Mouse (Mus musculus): Measurements from ENCODE around the gene Set.

- TF ChIP-seq MYOG (IDR thresholded peaks at IDR 0.05; ENCODE audit: control insufficient read depth in 1 of 3, insufficient read depth in 1 of 3, insufficient read length in 2 of 3, low read depth in 2 of 3) (no peak), POLR2A (IDR thresholded peaks at IDR 0.05; ENCODE audit: insufficient read length, low read depth) (no peak), MAX (IDR thresholded peaks at IDR 0.05; ENCODE audit: low read depth) (no peak)
Measured at GRCm38 (mm10) chr2:30058418-30058817, 1.2 kb downstream of the Set start.
